Mouse (Mus musculus): ENCODE data around the gene Ifna13. TPM values are rescaled to one million over a fixed set of nuclear protein-coding genes. Genes with fewer than 3 reads are reported as not detected.

Gene Ifna13
- total RNA-seq (2022): not detected

- DNase-seq (ENCODE audit: low spot score in 2 of 2): no peak
These were observed at the start of gene Ifna13 for GRCm38 (mm10) chr4:88644359-88644758. Gene Ifna13, minus strand, starts transcription at chr4:88644459.

DNA sequence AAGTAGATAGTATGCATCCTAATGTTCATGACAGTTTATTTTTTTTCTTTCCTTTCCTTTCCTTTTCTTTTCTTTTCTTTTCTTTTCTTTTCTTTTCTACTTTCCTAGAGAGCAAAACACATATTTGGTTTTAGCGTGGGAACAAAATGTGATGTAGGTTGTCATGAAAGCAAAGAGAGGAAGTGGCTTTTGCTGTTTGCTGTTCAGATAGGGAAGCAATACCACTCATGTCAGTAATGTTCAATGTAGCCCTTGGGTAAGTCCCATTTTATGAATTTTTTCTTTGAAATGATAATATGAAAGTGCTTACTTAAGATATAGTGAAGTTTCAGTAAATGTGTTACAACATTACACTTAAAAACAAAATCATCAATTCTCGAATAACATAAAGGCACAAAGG lies 49.1 kb upstream of the Ifna13 start:
- no peak for DNase-seq (ENCODE audit: low spot score in 2 of 2)

DNA sequence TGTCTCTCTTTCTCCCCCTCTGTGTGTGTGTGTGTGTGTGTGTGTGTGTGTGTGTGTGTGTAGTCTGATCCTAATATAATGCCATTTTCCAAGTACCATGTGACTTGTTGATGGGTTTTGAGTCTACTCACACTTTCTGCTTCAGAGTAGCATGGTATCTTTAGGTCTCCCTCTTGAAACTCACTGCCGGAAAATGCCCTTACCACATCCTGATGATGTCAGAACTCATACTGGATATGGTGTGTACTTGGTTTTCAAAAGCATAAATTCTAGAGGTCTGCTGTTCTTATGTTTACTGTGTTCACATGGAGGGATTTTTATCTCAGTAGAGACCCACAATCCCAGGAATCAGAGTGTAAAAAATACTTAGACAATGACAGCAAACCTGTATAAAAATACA lies 48.3 kb upstream of the Ifna13 start:
- DNase-seq (ENCODE audit: low spot score in 2 of 2): no peak

- no peak for DNase-seq (ENCODE audit: low spot score in 2 of 2)
These were observed 47.0 kb upstream of the Ifna13 start, which contains the start of gene Ifnab for GRCm38 (mm10) chr4:88691259-88691658. Gene Ifnab, minus strand, starts transcription at chr4:88691359.

- DNase-seq (ENCODE audit: low spot score in 2 of 2): no peak
These were observed 39.6 kb upstream of the Ifna13 start, which contains the start of gene Ifna2 for GRCm38 (mm10) chr4:88683812-88684211. Gene Ifna2, minus strand, starts transcription at chr4:88683912.

DNA sequence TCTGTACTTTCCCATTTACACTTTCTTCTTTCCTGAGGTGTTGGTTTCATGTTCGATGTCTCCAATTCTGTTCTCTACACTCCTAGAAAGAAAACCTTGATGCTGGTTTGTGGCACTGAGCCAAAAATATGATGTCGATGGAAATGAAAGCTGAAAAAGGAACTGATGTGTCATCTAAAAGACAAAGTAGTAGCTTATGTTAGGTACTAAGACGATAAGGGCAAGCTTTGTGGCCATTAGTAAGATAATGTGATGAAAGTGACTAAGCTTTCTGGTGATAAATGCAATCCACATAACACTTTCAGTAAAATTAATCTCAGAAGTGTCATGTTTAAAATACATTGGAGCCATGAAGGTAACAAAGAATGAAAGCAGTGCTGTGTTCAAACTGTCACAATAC lies 37.1 kb upstream of the Ifna13 start:
- DNase-seq (ENCODE audit: low spot score in 2 of 2): no peak

DNA sequence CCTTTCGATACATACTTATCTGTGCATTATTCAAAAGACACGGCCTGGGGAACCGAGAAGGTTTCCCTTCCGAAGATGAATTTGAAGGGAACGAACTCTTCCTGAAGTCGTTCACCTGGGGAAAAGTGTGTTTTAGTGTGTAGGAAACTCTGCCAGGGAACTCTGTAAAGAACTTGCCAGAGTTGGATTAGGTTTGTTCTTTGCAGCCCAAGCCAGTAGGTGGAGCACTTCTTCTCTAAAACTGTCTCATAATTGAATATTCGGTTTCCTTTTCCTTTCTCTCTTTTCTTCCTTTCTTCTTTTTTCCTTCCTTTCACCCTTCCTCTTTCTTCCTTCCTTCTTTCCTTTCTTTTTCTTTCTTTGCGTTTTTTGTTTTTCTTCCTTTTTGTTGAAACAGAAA lies 36.1 kb upstream of the Ifna13 start:
- no peak for DNase-seq (ENCODE audit: low spot score in 2 of 2)

- no peak for DNase-seq (ENCODE audit: low spot score in 2 of 2)
These were observed 32.6 kb upstream of the Ifna13 start, which contains the start of gene Ifna16 for GRCm38 (mm10) chr4:88676824-88677223. Gene Ifna16, minus strand, starts transcription at chr4:88676924.

- DNase-seq (ENCODE audit: low spot score in 2 of 2): no peak
These were observed 11.2 kb upstream of the Ifna13 start for GRCm38 (mm10) chr4:88655461-88655860.

DNA sequence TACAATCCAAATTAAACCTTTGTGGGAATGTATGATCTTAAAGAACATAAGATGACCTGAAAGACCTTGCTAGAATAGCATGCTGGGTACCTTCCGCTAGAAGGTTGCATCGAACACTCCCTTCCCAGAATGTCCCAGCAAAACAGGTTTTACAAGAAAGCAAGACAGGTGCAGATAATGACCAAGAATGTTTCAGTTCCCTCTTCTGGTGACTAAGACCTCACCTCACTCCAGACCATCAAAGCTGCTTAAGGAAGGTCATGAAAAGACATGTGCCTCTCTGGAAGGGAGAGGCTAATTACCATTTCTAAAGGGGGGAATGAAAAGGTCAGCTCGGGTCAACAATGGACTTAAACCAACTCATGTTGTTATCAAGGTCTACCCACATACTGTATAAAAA lies 9.4 kb upstream of the Ifna13 start:
- no peak for DNase-seq (ENCODE audit: low spot score in 2 of 2)

DNA sequence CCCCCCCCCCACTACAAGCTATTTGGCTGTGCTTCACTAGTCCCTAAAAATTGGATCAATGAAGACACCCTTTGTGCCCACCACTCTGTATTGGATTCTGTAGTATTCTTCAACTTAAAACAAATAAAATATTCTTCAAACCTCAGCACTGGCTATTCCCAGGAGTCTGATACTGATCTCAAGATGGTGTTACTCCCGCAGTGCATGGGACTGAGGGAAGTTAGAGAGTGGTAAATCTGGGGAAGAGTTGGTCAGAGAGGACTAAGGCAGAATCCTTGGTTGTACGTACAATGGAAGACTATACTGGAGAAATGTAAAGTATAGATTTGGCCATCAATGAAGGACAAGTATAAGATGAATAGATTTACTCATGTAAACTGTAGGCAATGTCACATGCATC lies 1.7 kb downstream of the Ifna13 start:
- DNase-seq (ENCODE audit: low spot score in 2 of 2): no peak

GRCm38 (mm10) chr4:88641077-88641831 lies 3.0 kb downstream of the Ifna13 start:
- peak; percentile 47 to 79 for DNase-seq (ENCODE audit: low spot score in 2 of 2)

DNA sequence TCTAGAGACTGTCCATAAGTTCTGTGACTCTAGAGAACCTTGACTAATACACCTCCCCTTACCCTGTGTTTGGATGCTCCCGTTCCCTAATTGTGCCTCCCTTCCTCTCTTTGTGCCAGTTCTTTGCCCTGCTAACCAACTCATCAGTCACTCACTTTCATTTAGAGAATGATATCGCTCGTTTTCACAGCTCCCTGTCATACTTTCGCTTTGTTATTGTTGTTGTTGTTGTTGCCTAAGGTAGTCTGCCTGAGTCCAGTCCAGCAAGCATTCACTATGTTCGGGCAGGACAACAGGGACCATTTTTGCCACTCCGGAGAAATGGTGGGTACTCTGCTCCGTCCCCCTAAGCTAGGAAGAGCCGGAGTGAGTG lies 3.6 kb downstream of the Ifna13 start:
- DNase-seq (ENCODE audit: low spot score in 2 of 2): no peak

GRCm38 (mm10) chr4:88634311-88634710 lies 9.9 kb downstream of the Ifna13 start, which contains the start of gene C87499:
Gene C87499, minus strand, starts transcription at chr4:88634411.
- no peak for DNase-seq (ENCODE audit: low spot score in 2 of 2)

DNA sequence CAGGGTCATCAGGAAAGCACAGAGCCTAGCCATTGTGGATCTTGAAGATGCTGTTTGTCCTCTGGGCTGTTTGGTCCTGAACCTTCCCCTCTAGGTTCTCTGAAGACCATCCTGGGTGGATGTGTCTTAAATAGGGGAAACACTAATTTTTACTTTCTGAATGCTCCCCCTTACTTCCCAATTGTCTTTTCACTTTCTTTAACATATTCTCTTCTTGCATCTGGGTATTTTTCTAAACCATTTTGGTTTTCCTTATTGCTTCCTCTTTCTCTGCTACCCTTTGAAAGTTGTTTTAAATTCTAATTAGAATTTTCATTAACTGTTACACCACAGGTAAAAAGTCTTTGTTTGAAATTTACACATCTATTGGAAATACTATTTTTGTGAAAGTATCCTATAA lies 41.0 kb downstream of the Ifna13 start, which contains the start of gene Ifna12:
TSS of gene Ifna12 (minus strand) at position 101 of the 400 bp plus-strand sequence.
- no peak for DNase-seq (ENCODE audit: low spot score in 2 of 2)

Other genes starting within 250 kb of the Ifna13 start
- 1 to 10 TPM; 1.5 to 2.5 (median 2.1) TPM for gene Hacd4, start 205.5 kb downstream of the Ifna13 start, total RNA-seq (2022)
- gene Ifnb1, start 121.7 kb downstream of the Ifna13 start, total RNA-seq (2022): not detected
- gene Ifna15, start 86.2 kb downstream of the Ifna13 start, total RNA-seq (2022): not detected
- gene Ifna14, start 72.7 kb downstream of the Ifna13 start, total RNA-seq (2022): not detected
- gene Ifna9, start 52.1 kb downstream of the Ifna13 start, total RNA-seq (2022): not detected
- not detected for gene Ifna12, start 41.1 kb downstream of the Ifna13 start, total RNA-seq (2022)
- not detected for gene C87499, start 10.0 kb downstream of the Ifna13 start, total RNA-seq (2022)
- not detected for gene Ifna16, start 32.5 kb upstream of the Ifna13 start, total RNA-seq (2022)
- not detected for gene Ifna2, start 39.5 kb upstream of the Ifna13 start, total RNA-seq (2022)
- not detected for gene Ifnab, start 46.9 kb upstream of the Ifna13 start, total RNA-seq (2022)
- gene Gm26566, start 77.3 kb upstream of the Ifna13 start, total RNA-seq (2022): 1 to 10 TPM in 2 of 4 experiments, under 1 TPM in 2; 0.61 to 1.8 (median 0.93) TPM
- gene Klhl9, start 78.0 kb upstream of the Ifna13 start, total RNA-seq (2022): 100 to 1,000 TPM in 1 of 4 experiments, 10 to 100 TPM in 3; 91.7 to 103 (median 95.7) TPM
- not detected for gene Gm13271, start 110.4 kb upstream of the Ifna13 start, total RNA-seq (2022)
- gene Gm13283, start 115.7 kb upstream of the Ifna13 start, total RNA-seq (2022): not detected
- gene Gm13290, start 129.4 kb upstream of the Ifna13 start, total RNA-seq (2022): not detected
- gene Gm13289, start 132.5 kb upstream of the Ifna13 start, total RNA-seq (2022): not detected
- not detected for gene Gm13272, start 135.4 kb upstream of the Ifna13 start, total RNA-seq (2022)
- gene Ifnz, start 137.7 kb upstream of the Ifna13 start, total RNA-seq (2022): not detected
- not detected for gene Gm13276, start 141.2 kb upstream of the Ifna13 start, total RNA-seq (2022)
- gene Gm13277, start 144.2 kb upstream of the Ifna13 start, total RNA-seq (2022): not detected
- gene Gm13278, start 147.1 kb upstream of the Ifna13 start, total RNA-seq (2022): not detected
- not detected for gene Gm13275, start 150.0 kb upstream of the Ifna13 start, total RNA-seq (2022)
- not detected for gene Gm13279, start 152.9 kb upstream of the Ifna13 start, total RNA-seq (2022)
- not detected for gene Gm13285, start 155.2 kb upstream of the Ifna13 start, total RNA-seq (2022)
- not detected for gene Gm13287, start 158.8 kb upstream of the Ifna13 start, total RNA-seq (2022)
- not detected for gene Gm13288, start 161.1 kb upstream of the Ifna13 start, total RNA-seq (2022)
- not detected for gene Ifna7, start 171.8 kb upstream of the Ifna13 start, total RNA-seq (2022)
- not detected for gene Ifna11, start 175.5 kb upstream of the Ifna13 start, total RNA-seq (2022)
- gene Ifna6, start 183.0 kb upstream of the Ifna13 start, total RNA-seq (2022): not detected
- not detected for gene Ifna5, start 191.1 kb upstream of the Ifna13 start, total RNA-seq (2022)
- gene Ifna4, start 197.4 kb upstream of the Ifna13 start, total RNA-seq (2022): not detected
- gene Ifna1, start 205.6 kb upstream of the Ifna13 start, total RNA-seq (2022): not detected
- not detected for gene Ifne, start 235.7 kb upstream of the Ifna13 start, total RNA-seq (2022)

All from left cerebral cortex, adult 8-10 months (tissue).